ENCODE assay signal across 15 mouse cellular contexts in genomic region chr4:95915628-95916579, GRCm38 (mm10). TPM values are rescaled to one million over a fixed set of nuclear protein-coding genes. Genes with fewer than 3 reads are reported as not detected.
DNase-seq lines count a peak whose midpoint lies in the region; ATAC-seq and TF ChIP-seq lines count a peak whose summit lies in the region.
"Had no signal": no experiment of that assay in that cellular context is flagged by ENCODE, and none has a peak within 500 bp of the region (broad histone marks: within the 10 kb centered on the region; RNA-seq: fewer than 3 reads in every experiment).

No protein-coding gene starts in this region.

- no peak for DNase-seq in frontal cortex, postnatal 25 days (ENCODE audit: low spot score in 2 of 2)
- no peak for DNase-seq in lung, postnatal 10 days
- no peak for DNase-seq in kidney, adult 11 months
- DNase-seq: adrenal gland, postnatal 14 days; cerebellum, adult 8-10 months; kidney, adult 18-20 months; liver, postnatal 0 days had no signal

- H3K9ac ChIP-seq in intestine, embryonic 15.5 days: no peak overlapping the region
- H3K9ac ChIP-seq in intestine, postnatal 0 days (ENCODE audit: low read depth, low read length): no peak overlapping the region
- no peak overlapping the region for H3K9ac ChIP-seq in forebrain, embryonic 12.5 days
- no peak overlapping the region for H3K9ac ChIP-seq in hindbrain, embryonic 16.5 days (ENCODE audit: low read depth, low read length)
- H3K9ac ChIP-seq in stomach, embryonic 16.5 days (ENCODE audit: low read length): no peak overlapping the region
- H3K9ac ChIP-seq: liver, postnatal 0 days had no signal

- H3K27ac ChIP-seq in intestine, embryonic 15.5 days: no peak overlapping the region
- H3K27ac ChIP-seq in intestine, postnatal 0 days (ENCODE audit: low read depth, low read length): no peak overlapping the region
- no peak overlapping the region for H3K27ac ChIP-seq in forebrain, embryonic 12.5 days
- no peak overlapping the region for H3K27ac ChIP-seq in hindbrain, embryonic 16.5 days (ENCODE audit: low read depth, low read length)
- H3K27ac ChIP-seq in stomach, embryonic 16.5 days (ENCODE audit: low read length): no peak overlapping the region

- ATAC-seq in intestine, embryonic 15.5 days: peak; percentile 47; the same call in 1 of the 2 replicates
- no peak for ATAC-seq in intestine, postnatal 0 days
- 0 out of 2 replicates have a peak, but pooled peaks have one; percentile 33 for ATAC-seq in forebrain, embryonic 12.5 days (ENCODE audit: low FRiP score)
- ATAC-seq in hindbrain, embryonic 16.5 days: peak; percentile 66
- ATAC-seq in stomach, embryonic 16.5 days (ENCODE audit: insufficient read depth, low FRiP score): peak; percentile 37; the same call in 1 of the 2 replicates
- ATAC-seq: CD4-positive, CD25-positive, alpha-beta regulatory T cell, adult 4 months; liver, postnatal 0 days; Patski had no signal

- H3K9me3 ChIP-seq in intestine, embryonic 15.5 days: no peaks in the 10 kb centered on the region
- no peaks in the 10 kb centered on the region for H3K9me3 ChIP-seq in intestine, postnatal 0 days (ENCODE audit: control insufficient read depth)
- H3K9me3 ChIP-seq in forebrain, embryonic 12.5 days: no peaks in the 10 kb centered on the region
- H3K9me3 ChIP-seq in hindbrain, embryonic 16.5 days (ENCODE audit: control insufficient read depth, low read length): no peaks in the 10 kb centered on the region
- no peaks in the 10 kb centered on the region for H3K9me3 ChIP-seq in stomach, embryonic 16.5 days (replicated peaks; ENCODE audit: control insufficient read depth, low read length)
- H3K9me3 ChIP-seq: megakaryocyte, embryonic 14.5 days had no signal

- WGBS in intestine, embryonic 15.5 days: 68% methylated on average over 8 of the region's 8 CpGs
- 82% methylated on average over 8 of the region's 8 CpGs for WGBS in intestine, postnatal 0 days
- 38% methylated on average over 8 of the region's 8 CpGs for WGBS in forebrain, embryonic 12.5 days
- 29% methylated on average over 8 of the region's 8 CpGs for WGBS in hindbrain, embryonic 16.5 days
- 70% methylated on average over 8 of the region's 8 CpGs for WGBS in stomach, embryonic 16.5 days

- no peak overlapping the region for H3K4me2 ChIP-seq in intestine, embryonic 15.5 days (replicated peaks)
- H3K4me2 ChIP-seq in intestine, postnatal 0 days (replicated peaks; ENCODE audit: low read depth): no peak overlapping the region
- H3K4me2 ChIP-seq in forebrain, embryonic 12.5 days: no peak overlapping the region
- no peak overlapping the region for H3K4me2 ChIP-seq in hindbrain, embryonic 16.5 days (ENCODE audit: low read length)
- H3K4me2 ChIP-seq in stomach, embryonic 16.5 days (ENCODE audit: low read depth, low read length): no peak overlapping the region

- no peak for TF ChIP-seq CTCF in intestine, postnatal 0 days (IDR thresholded peaks at IDR 0.05; ENCODE audit: low read depth)

- H3K27me3 ChIP-seq in intestine, embryonic 15.5 days (replicated peaks): no peaks in the 10 kb centered on the region
- H3K27me3 ChIP-seq in intestine, postnatal 0 days (replicated peaks; ENCODE audit: control insufficient read depth, insufficient read depth, low read length): no peaks in the 10 kb centered on the region
- no peaks in the 10 kb centered on the region for H3K27me3 ChIP-seq in forebrain, embryonic 12.5 days
- no peaks in the 10 kb centered on the region for H3K27me3 ChIP-seq in hindbrain, embryonic 16.5 days (replicated peaks; ENCODE audit: control insufficient read depth, insufficient read depth, low read length)
- no peaks in the 10 kb centered on the region for H3K27me3 ChIP-seq in stomach, embryonic 16.5 days (ENCODE audit: control insufficient read depth, insufficient read depth, low read length)
- H3K27me3 ChIP-seq: Patski had no signal

- no peak overlapping the region for H3K4me3 ChIP-seq in intestine, embryonic 15.5 days (replicated peaks)
- H3K4me3 ChIP-seq in intestine, postnatal 0 days (ENCODE audit: low read depth, low read length): no peak overlapping the region
- no peak overlapping the region for H3K4me3 ChIP-seq in forebrain, embryonic 12.5 days (replicated peaks)
- H3K4me3 ChIP-seq in hindbrain, embryonic 16.5 days (ENCODE audit: low read length): no peak overlapping the region
- no peak overlapping the region for H3K4me3 ChIP-seq in stomach, embryonic 16.5 days (replicated peaks; ENCODE audit: low read length)
- H3K4me3 ChIP-seq: megakaryocyte, embryonic 14.5 days had no signal

- H3K4me1 ChIP-seq in intestine, embryonic 15.5 days (replicated peaks): no peaks in the 10 kb centered on the region
- no peaks in the 10 kb centered on the region for H3K4me1 ChIP-seq in intestine, postnatal 0 days (replicated peaks; ENCODE audit: control insufficient read depth, insufficient read depth, low read length)
- peaks cover 13% of the 10 kb centered on the region for H3K4me1 ChIP-seq in forebrain, embryonic 12.5 days
- H3K4me1 ChIP-seq in hindbrain, embryonic 16.5 days (ENCODE audit: control insufficient read depth, insufficient read depth, low read depth, low read length): no peaks in the 10 kb centered on the region
- H3K4me1 ChIP-seq in stomach, embryonic 16.5 days (ENCODE audit: control insufficient read depth, insufficient read depth, low read length): 0 out of 2 replicates have a peak, but pooled peaks cover 6% of the 10 kb centered on the region

- no peaks in the 10 kb centered on the region for H3K36me3 ChIP-seq in intestine, embryonic 15.5 days
- H3K36me3 ChIP-seq in intestine, postnatal 0 days (ENCODE audit: control insufficient read depth, insufficient read depth): no peaks in the 10 kb centered on the region
- H3K36me3 ChIP-seq in forebrain, embryonic 12.5 days (replicated peaks): no peaks in the 10 kb centered on the region
- H3K36me3 ChIP-seq in hindbrain, embryonic 16.5 days (ENCODE audit: control insufficient read depth, insufficient read depth, low read length): no peaks in the 10 kb centered on the region
- no peaks in the 10 kb centered on the region for H3K36me3 ChIP-seq in stomach, embryonic 16.5 days (ENCODE audit: control insufficient read depth, insufficient read depth, low read length)

RNA-seq across cellular contexts. Expression of gene Hook1, which starts 51.1 kb away (rescaled TPM):
- polyA plus RNA-seq in intestine, embryonic 15.5 days (2015; fragmentation: Nextera tagmentation; extraction: Ambion mirVana): 35.1 and 37.5 TPM in 2 replicates
- polyA plus RNA-seq in intestine, postnatal 0 days (2015; fragmentation: Nextera tagmentation; extraction: Ambion mirVana): 42.5 and 45.6 TPM in 2 replicates
- 50.8 and 51.3 TPM in 2 replicates for polyA plus RNA-seq in forebrain, embryonic 12.5 days (2016; fragmentation: Nextera tagmentation; extraction: Ambion mirVana)
- 64.9 and 67.8 TPM in 2 replicates for polyA plus RNA-seq in hindbrain, embryonic 16.5 days (2015; fragmentation: Nextera tagmentation; extraction: Ambion mirVana)
- 21.8 and 26.4 TPM in 2 replicates for polyA plus RNA-seq in stomach, embryonic 16.5 days (2015; fragmentation: Nextera tagmentation; extraction: Ambion mirVana)
